Mouse (Mus musculus) ES-Bruce4 (cell line): Measurements from ENCODE around the gene Rnf181. TPM values are rescaled to one million over a fixed set of nuclear protein-coding genes. Genes with fewer than 3 reads are reported as not detected.

ENCODE experiments used
- H3K27ac ChIP-seq: 2 replicates; pipeline ENCODE4 v1.5.1; 2012; ENCODE audit warnings: low read length, inconsistent platforms; ENCODE audit not compliant: insufficient read depth
- H3K27me3 ChIP-seq: 2 replicates; pipeline ENCODE4 v1.6.1; 2012; ENCODE audit warnings: mild to moderate bottlenecking, low read length, inconsistent platforms; ENCODE audit not compliant: control insufficient read depth, poor library complexity, insufficient read depth, severe bottlenecking
- H3K36me3 ChIP-seq: 2 replicates; pipeline ENCODE4 v1.6.1; 2012; ENCODE audit warnings: inconsistent platforms, mild to moderate bottlenecking, low read length, moderate library complexity; ENCODE audit not compliant: control insufficient read depth, poor library complexity, insufficient read depth, severe bottlenecking
- H3K4me1 ChIP-seq: one replicate; pipeline ENCODE4 v1.8.1; 2011; ENCODE audit warnings: low read length; ENCODE audit not compliant: control insufficient read depth, insufficient read depth
- H3K4me3 ChIP-seq: 2 replicates; pipeline ENCODE4 v1.5.1; 2011; ENCODE audit warnings: low read depth, mild to moderate bottlenecking, low read length
- H3K9ac ChIP-seq: 2 replicates; pipeline ENCODE4 v1.6.1; 2012; ENCODE audit warnings: low read depth, mild to moderate bottlenecking, inconsistent platforms; ENCODE audit not compliant: poor library complexity, severe bottlenecking
- H3K9me3 ChIP-seq: replicated peaks from 2 replicates; pipeline ENCODE4 v1.6.1; 2012; ENCODE audit warnings: mild to moderate bottlenecking, low read length, inconsistent platforms; ENCODE audit not compliant: control insufficient read depth, poor library complexity, insufficient read depth, severe bottlenecking
- CTCF ChIP-seq: IDR thresholded peaks from one replicate; pipeline ENCODE4 v1.8.1; 2011; ENCODE audit warnings: low read depth, low read length
- EP300 ChIP-seq: IDR thresholded peaks from 2 replicates; pipeline ENCODE4 v1.6.1; 2011; ENCODE audit warnings: low read depth, low read length; ENCODE audit not compliant: insufficient read depth
- POLR2A ChIP-seq: IDR thresholded peaks from one replicate; pipeline ENCODE4 v1.8.1; 2011; ENCODE audit warnings: low read length; ENCODE audit not compliant: insufficient read depth
- polyA plus RNA-seq: library from polyadenylated mRNA; stranded (reverse); fragments of >200 nt; gene quantifications from 2 replicates; pipeline ENCODE4 v1.2.4, GENCODE M21; 2011; ENCODE audit warnings: low read depth; ENCODE audit not compliant: missing spikeins, insufficient read depth, insufficient read length

Rnf181 gene
- polyA plus RNA-seq, 1 experiment = 79.6 TPM

DNA sequence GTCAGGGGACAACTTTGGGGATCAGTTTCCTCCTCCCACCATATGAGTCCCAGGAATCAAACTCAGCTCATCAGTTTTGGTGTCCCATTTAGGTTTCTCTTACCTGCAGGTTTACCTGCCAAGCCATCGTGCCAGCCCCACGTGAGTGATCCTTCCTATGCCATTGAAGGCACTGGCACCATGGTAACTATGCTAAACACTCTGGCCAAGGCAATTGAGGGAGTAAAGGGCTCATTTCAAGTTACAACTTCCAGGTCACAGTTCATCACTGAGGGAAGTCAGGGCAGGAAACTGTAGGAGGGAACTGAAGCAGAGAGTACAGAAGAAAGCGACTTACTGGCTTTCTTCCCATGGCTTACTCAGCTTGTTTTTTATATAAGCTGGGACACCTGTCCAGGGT lies 452 bp downstream of the Rnf181 start:
- H3K27me3 ChIP-seq = no peaks in the 10 kb centered on the region
- peaks cover under 1% of the 10 kb centered on the region for H3K4me1 ChIP-seq
- H3K9ac ChIP-seq = no peak overlapping the region
- H3K4me3 ChIP-seq = no peak overlapping the region
- no peaks in the 10 kb centered on the region for H3K36me3 ChIP-seq
- no peak for TF ChIP-seq POLR2A
- no peak for TF ChIP-seq CTCF
- no peak for TF ChIP-seq EP300
- no peaks in the 10 kb centered on the region for H3K9me3 ChIP-seq
- no peak overlapping the region for H3K27ac ChIP-seq

GRCm38 (mm10) chr6:72364985-72365384 lies 1.8 kb downstream of the Rnf181 start:
- Histone ChIP-seq H3K9ac (no peak overlapping the region), H3K36me3 (peaks cover 7% of the 10 kb centered on the region; the same call in 1 of the 2 replicates), H3K4me1 (peaks cover 4% of the 10 kb centered on the region), H3K9me3 (no peaks in the 10 kb centered on the region), H3K27ac (no peak overlapping the region), H3K4me3 (no peak overlapping the region), H3K27me3 (no peaks in the 10 kb centered on the region)
- TF ChIP-seq POLR2A = no peak
- no peak for TF ChIP-seq CTCF
- no peak for TF ChIP-seq EP300

GRCm38 (mm10) chr6:72364009-72364408 lies 2.7 kb downstream of the Rnf181 start:
- H3K4me1 ChIP-seq = peaks cover 4% of the 10 kb centered on the region
- H3K4me3 ChIP-seq = no peak overlapping the region
- H3K36me3 ChIP-seq = peaks cover 12% of the 10 kb centered on the region
- H3K27ac ChIP-seq = no peak overlapping the region
- H3K9ac ChIP-seq = no peak overlapping the region
- H3K9me3 ChIP-seq = no peaks in the 10 kb centered on the region
- TF ChIP-seq POLR2A (no peak), CTCF (peak; percentile 42)
- H3K27me3 ChIP-seq = no peaks in the 10 kb centered on the region

- TF ChIP-seq CTCF = peak; percentile 26
- peak; percentile 41 for TF ChIP-seq POLR2A
- no peak for TF ChIP-seq EP300
- Histone ChIP-seq H3K4me3 (peak overlapping the region; percentile 97), H3K27me3 (no peaks in the 10 kb centered on the region), H3K27ac (peak overlapping the region; percentile 83), H3K9ac (peak overlapping the region; percentile 63), H3K36me3 (peaks cover 12% of the 10 kb centered on the region), H3K9me3 (no peaks in the 10 kb centered on the region), H3K4me1 (peaks cover 4% of the 10 kb centered on the region)
Observed at GRCm38 (mm10) chr6:72362132-72363028, 4.4 kb downstream of the Rnf181 start.

DNA sequence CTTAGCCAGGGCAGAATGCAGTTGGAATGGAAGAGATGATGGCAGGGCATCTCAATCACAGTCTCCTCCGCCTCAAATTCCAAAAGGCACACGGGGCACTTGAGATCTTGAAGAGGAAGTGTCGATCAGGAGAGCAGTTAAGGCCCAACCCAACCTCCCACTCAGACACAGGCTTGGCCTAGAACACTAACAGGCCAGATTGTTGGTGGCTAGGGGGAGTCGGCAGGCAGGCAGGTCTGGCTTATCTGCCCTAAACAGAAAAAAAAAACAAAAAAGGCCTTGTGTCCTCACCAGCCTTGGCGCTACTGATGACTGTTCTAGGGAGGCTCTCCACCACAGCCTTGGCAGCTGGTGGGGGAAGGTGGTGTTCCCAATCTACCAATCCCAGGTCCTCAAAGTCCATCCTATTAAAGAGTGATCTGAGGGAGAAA lies 5.6 kb downstream of the Rnf181 start:
- Histone ChIP-seq H3K9me3 (no peaks in the 10 kb centered on the region), H3K4me1 (peaks cover 4% of the 10 kb centered on the region), H3K36me3 (peaks cover 12% of the 10 kb centered on the region), H3K4me3 (peak overlapping the region; percentile 97), H3K9ac (peak overlapping the region; percentile 63), H3K27me3 (no peaks in the 10 kb centered on the region), H3K27ac (no peak overlapping the region)
- TF ChIP-seq POLR2A = no peak
- no peak for TF ChIP-seq CTCF
- no peak for TF ChIP-seq EP300

DNA sequence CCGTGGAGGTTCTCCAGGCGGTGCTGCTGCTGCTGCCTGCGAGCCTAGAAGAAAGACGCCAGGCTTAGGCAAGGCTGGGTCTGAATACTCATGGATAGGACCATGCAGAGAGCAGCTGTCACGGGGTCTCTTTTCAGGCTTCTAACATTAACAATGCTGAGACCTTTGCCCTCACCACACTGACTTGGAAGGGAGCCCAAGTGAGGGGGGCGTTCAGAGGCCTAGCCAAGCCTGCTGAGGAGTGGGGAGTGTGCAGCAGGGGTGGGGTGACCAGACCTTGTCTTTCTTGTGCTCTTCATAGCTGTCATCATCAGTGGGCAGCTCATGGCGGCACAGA lies 6.2 kb downstream of the Rnf181 start:
- H3K27ac ChIP-seq = no peak overlapping the region
- no peak overlapping the region for H3K9ac ChIP-seq
- no peak overlapping the region for H3K4me3 ChIP-seq
- H3K36me3 ChIP-seq = peaks cover 12% of the 10 kb centered on the region
- TF ChIP-seq CTCF (no peak), POLR2A (no peak), EP300 (no peak)
- H3K9me3 ChIP-seq = no peaks in the 10 kb centered on the region
- no peaks in the 10 kb centered on the region for H3K27me3 ChIP-seq
- H3K4me1 ChIP-seq = peaks cover 4% of the 10 kb centered on the region
